Mouse (Mus musculus): ENCODE data around the gene Adamts9. TPM values are rescaled to one million over a fixed set of nuclear protein-coding genes. Genes with fewer than 3 reads are reported as not detected.

The Adamts9 gene
- total RNA-seq, 1 experiment = 21.2 TPM

DNA sequence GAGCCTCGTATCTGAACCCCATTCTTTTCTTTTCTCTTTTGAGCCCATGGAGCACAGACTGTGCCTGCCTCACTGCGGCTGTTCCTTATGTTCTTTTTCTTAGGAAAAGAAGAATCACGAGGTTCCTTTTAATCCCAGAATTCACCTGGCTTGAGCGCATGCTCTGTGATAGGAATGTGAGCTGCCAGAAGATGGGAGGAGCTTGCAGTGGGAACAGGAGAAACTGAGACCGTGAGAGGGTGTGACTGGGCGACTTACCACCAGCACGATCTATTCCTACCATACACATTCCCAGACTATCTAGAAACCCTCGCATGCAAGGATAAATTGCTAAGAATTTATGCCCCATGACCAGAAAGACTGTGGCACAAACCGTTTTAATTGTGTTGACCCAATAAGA, 44.1 kb upstream of the Adamts9 start:
- no peak for DNase-seq (ENCODE audit: low read depth, low spot score)
- no peaks in the 10 kb centered on the region for H3K36me3 ChIP-seq (ENCODE audit: control insufficient read depth, insufficient read depth, low read length, poor library complexity, severe bottlenecking)
- no peak overlapping the region for H3K9ac ChIP-seq (ENCODE audit: insufficient read depth, low read depth, low read length, poor library complexity, severe bottlenecking)
- H3K4me1 ChIP-seq (ENCODE audit: control insufficient read depth in 2 of 2, insufficient read depth in 2 of 2, low read length in 2 of 2, poor library complexity in 1 of 2) = no peaks in the 10 kb centered on the region
- TF ChIP-seq HCFC1 (IDR thresholded peaks at IDR 0.05; ENCODE audit: borderline replicate concordance, insufficient read depth, low read length) = no peak
- TF ChIP-seq ZC3H11A (IDR thresholded peaks at IDR 0.05; ENCODE audit: borderline replicate concordance, low read depth, low read length) = no peak
- TF ChIP-seq ZNF384 (IDR thresholded peaks at IDR 0.05; ENCODE audit: low read depth, low read length) = no peak
- no peak for TF ChIP-seq CHD2 (IDR thresholded peaks at IDR 0.05; ENCODE audit: low read depth, low read length)
- no peak for TF ChIP-seq MAFK (IDR thresholded peaks at IDR 0.05; ENCODE audit: insufficient read depth, low read depth, low read length)
- H3K9me3 ChIP-seq (ENCODE audit: control insufficient read depth, insufficient read depth, low read depth, low read length) = no peaks in the 10 kb centered on the region
- no peak overlapping the region for H3K4me3 ChIP-seq (ENCODE audit: insufficient read depth in 1 of 2, low read depth in 1 of 2, low read length in 2 of 2, poor library complexity in 1 of 2, severe bottlenecking in 1 of 2)
- in situ Hi-C loops (cut with MboI; ENCODE audit: low sequenced_read_pairs in 2 of 2, unreplicated experiment in 2 of 2) = no loop called here
- no peak overlapping the region for H3K27ac ChIP-seq (ENCODE audit: insufficient read depth, low read depth, low read length, poor library complexity, severe bottlenecking)

DNA sequence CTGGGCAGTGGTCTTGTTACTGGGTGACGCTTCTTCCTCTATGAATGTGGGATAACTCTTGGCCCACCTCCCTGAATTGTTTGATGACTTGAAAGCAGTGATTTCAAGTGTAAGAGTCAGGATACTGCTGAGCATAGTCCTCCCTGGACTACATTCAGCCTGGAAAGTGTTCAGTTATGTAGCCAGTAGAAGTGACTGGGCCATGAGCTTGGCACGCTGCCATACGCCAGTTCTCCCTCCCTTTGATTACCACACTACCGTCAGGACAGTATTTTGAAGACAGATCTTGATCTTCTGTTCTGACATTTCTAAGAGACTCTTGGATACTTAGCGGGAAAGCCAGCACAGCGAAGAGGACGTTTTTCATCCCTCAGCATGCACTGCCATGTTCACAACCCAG, 40.1 kb upstream of the Adamts9 start:
- Histone ChIP-seq H3K9ac (ENCODE audit: insufficient read depth, low read depth, low read length, poor library complexity, severe bottlenecking) (no peak overlapping the region), H3K9me3 (ENCODE audit: control insufficient read depth, insufficient read depth, low read depth, low read length) (no peaks in the 10 kb centered on the region), H3K36me3 (ENCODE audit: control insufficient read depth, insufficient read depth, low read length, poor library complexity, severe bottlenecking) (no peaks in the 10 kb centered on the region), H3K4me1 (ENCODE audit: control insufficient read depth in 2 of 2, insufficient read depth in 2 of 2, low read length in 2 of 2, poor library complexity in 1 of 2) (no peaks in the 10 kb centered on the region), H3K4me3 (ENCODE audit: insufficient read depth in 1 of 2, low read depth in 1 of 2, low read length in 2 of 2, poor library complexity in 1 of 2, severe bottlenecking in 1 of 2) (no peak overlapping the region), H3K27ac (ENCODE audit: insufficient read depth, low read depth, low read length, poor library complexity, severe bottlenecking) (no peak overlapping the region)
- no peak for TF ChIP-seq CHD2 (IDR thresholded peaks at IDR 0.05; ENCODE audit: low read depth, low read length)
- no peak for TF ChIP-seq MAFK (IDR thresholded peaks at IDR 0.05; ENCODE audit: insufficient read depth, low read depth, low read length)
- no peak for TF ChIP-seq ZC3H11A (IDR thresholded peaks at IDR 0.05; ENCODE audit: borderline replicate concordance, low read depth, low read length)
- TF ChIP-seq ZNF384 (IDR thresholded peaks at IDR 0.05; ENCODE audit: low read depth, low read length) = no peak
- DNase-seq (ENCODE audit: low read depth, low spot score) = no peak
- in situ Hi-C loops (cut with MboI; ENCODE audit: low sequenced_read_pairs in 2 of 2, unreplicated experiment in 2 of 2) = no loop called here

DNA sequence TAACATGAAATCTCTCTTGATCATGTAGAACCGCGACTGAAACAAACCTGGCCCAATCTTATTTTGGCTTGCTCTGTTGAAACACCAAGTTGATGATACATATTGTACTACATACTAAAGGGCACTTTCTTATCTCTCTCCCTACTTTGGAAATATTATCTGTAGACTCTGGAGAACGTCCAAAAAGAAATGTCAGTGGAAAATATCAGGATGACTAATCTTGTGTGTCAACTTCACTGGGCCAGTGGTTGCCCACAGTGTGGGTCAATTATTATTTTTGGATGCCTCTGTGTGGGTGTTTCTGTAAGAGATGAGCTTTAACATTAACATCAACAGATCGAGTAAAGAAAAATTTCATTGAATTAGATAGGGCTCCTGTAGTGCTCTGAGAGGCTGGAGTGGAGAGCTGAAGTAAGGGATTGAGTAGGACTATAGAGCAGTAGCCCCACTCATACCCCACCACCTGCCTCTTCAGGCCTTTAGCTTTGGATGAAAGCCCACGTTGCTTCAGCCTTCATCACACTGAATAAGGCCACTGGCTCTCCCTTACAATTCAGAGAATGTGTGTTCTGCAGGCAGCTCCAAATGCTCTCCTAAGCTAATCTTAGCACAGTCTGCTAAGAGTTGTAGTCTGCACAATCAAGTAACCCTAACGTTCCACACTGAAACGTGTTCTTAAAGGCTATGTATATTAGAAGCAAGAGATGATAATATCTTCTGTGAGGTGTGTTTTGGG, 38.3 kb upstream of the Adamts9 start:
- H3K9ac ChIP-seq (ENCODE audit: insufficient read depth, low read depth, low read length, poor library complexity, severe bottlenecking) = no peak overlapping the region

GRCm38 (mm10) chr6:92973340-92973739, 30.0 kb upstream of the Adamts9 start:
- DNase-seq (ENCODE audit: low read depth, low spot score) = no peak
- TF ChIP-seq ZNF384 (IDR thresholded peaks at IDR 0.05; ENCODE audit: low read depth, low read length) (no peak), MAFK (IDR thresholded peaks at IDR 0.05; ENCODE audit: insufficient read depth, low read depth, low read length) (no peak), ZC3H11A (IDR thresholded peaks at IDR 0.05; ENCODE audit: borderline replicate concordance, low read depth, low read length) (no peak), CHD2 (IDR thresholded peaks at IDR 0.05; ENCODE audit: low read depth, low read length) (no peak), HCFC1 (IDR thresholded peaks at IDR 0.05; ENCODE audit: borderline replicate concordance, insufficient read depth, low read length) (no peak)
- Histone ChIP-seq H3K4me3 (ENCODE audit: insufficient read depth in 1 of 2, low read depth in 1 of 2, low read length in 2 of 2, poor library complexity in 1 of 2, severe bottlenecking in 1 of 2) (no peak overlapping the region), H3K36me3 (ENCODE audit: control insufficient read depth, insufficient read depth, low read length, poor library complexity, severe bottlenecking) (no peaks in the 10 kb centered on the region), H3K27ac (ENCODE audit: insufficient read depth, low read depth, low read length, poor library complexity, severe bottlenecking) (no peak overlapping the region), H3K4me1 (ENCODE audit: control insufficient read depth in 2 of 2, insufficient read depth in 2 of 2, low read length in 2 of 2, poor library complexity in 1 of 2) (no peaks in the 10 kb centered on the region), H3K9me3 (ENCODE audit: control insufficient read depth, insufficient read depth, low read depth, low read length) (no peaks in the 10 kb centered on the region), H3K9ac (ENCODE audit: insufficient read depth, low read depth, low read length, poor library complexity, severe bottlenecking) (no peak overlapping the region)
- in situ Hi-C loops (cut with MboI; ENCODE audit: low sequenced_read_pairs in 2 of 2, unreplicated experiment in 2 of 2) = no loop called here

More for the DNA sequence above, 38.3 kb upstream of the Adamts9 start:
- in situ Hi-C loops (cut with MboI; ENCODE audit: low sequenced_read_pairs in 2 of 2, unreplicated experiment in 2 of 2) = no loop called here
- Histone ChIP-seq H3K4me1 (ENCODE audit: control insufficient read depth in 2 of 2, insufficient read depth in 2 of 2, low read length in 2 of 2, poor library complexity in 1 of 2) (no peaks in the 10 kb centered on the region), H3K9me3 (ENCODE audit: control insufficient read depth, insufficient read depth, low read depth, low read length) (no peaks in the 10 kb centered on the region), H3K36me3 (ENCODE audit: control insufficient read depth, insufficient read depth, low read length, poor library complexity, severe bottlenecking) (no peaks in the 10 kb centered on the region), H3K4me3 (ENCODE audit: insufficient read depth in 1 of 2, low read depth in 1 of 2, low read length in 2 of 2, poor library complexity in 1 of 2, severe bottlenecking in 1 of 2) (no peak overlapping the region), H3K27ac (ENCODE audit: insufficient read depth, low read depth, low read length, poor library complexity, severe bottlenecking) (no peak overlapping the region)
- no peak for DNase-seq (ENCODE audit: low read depth, low spot score)
- TF ChIP-seq ZNF384 (IDR thresholded peaks at IDR 0.05; ENCODE audit: low read depth, low read length) (no peak), MAFK (IDR thresholded peaks at IDR 0.05; ENCODE audit: insufficient read depth, low read depth, low read length) (no peak), ZC3H11A (IDR thresholded peaks at IDR 0.05; ENCODE audit: borderline replicate concordance, low read depth, low read length) (no peak), HCFC1 (IDR thresholded peaks at IDR 0.05; ENCODE audit: borderline replicate concordance, insufficient read depth, low read length) (no peak), CHD2 (IDR thresholded peaks at IDR 0.05; ENCODE audit: low read depth, low read length) (no peak)

Measured in ES-E14 (cell line).